Mouse (Mus musculus): ENCODE measurements around the gene Lin52.

The Lin52 gene

DNA sequence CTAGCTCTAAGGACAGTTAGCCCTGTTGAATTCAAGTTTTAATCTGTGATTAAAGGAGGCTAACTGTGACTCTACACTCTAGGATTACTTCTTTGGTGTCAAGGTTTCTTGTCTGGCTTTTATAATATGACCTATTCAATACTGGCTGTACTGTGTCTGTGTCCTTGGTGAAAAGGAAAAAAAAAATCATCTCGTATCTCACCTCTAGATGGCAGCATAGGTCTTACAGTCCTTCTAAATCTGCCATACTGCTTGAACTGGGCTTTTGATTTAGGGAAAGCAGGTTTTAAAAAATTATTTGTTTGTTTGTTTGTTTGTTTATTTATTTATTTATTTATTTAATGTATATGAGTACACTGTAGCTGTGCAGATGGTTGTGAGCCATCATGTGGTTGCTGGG, 17.5 kb downstream of the Lin52 start:
- no peak for DNase-seq (ENCODE audit: low spot score)

DNA sequence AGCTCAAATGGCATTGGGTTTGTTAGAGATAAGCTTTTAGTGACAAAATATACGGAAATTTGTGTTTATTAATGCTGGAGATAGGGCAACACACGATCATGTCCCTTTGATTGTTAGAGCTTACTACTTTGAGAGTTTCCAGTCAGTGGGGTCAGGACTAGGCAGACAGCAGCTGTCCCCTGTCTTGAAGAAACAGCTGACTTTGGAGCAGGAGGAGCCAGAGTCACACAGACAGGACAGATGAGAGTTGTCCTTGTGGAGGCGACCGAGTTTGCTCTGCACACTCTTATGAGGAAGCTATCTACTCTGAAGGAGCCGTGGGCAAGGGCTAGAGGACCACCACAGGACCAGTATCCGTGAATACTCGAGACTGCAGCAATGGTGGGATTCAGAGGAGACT, 27.7 kb downstream of the Lin52 start:
- no peak for DNase-seq (ENCODE audit: low spot score)

GRCm38 (mm10) chr12:84481251-84481650, 30.0 kb downstream of the Lin52 start:
- no peak for DNase-seq (ENCODE audit: low spot score)

- DNase-seq (ENCODE audit: low spot score) = no peak
These were observed 31.8 kb downstream of the Lin52 start for GRCm38 (mm10) chr12:84482778-84483585.

DNA sequence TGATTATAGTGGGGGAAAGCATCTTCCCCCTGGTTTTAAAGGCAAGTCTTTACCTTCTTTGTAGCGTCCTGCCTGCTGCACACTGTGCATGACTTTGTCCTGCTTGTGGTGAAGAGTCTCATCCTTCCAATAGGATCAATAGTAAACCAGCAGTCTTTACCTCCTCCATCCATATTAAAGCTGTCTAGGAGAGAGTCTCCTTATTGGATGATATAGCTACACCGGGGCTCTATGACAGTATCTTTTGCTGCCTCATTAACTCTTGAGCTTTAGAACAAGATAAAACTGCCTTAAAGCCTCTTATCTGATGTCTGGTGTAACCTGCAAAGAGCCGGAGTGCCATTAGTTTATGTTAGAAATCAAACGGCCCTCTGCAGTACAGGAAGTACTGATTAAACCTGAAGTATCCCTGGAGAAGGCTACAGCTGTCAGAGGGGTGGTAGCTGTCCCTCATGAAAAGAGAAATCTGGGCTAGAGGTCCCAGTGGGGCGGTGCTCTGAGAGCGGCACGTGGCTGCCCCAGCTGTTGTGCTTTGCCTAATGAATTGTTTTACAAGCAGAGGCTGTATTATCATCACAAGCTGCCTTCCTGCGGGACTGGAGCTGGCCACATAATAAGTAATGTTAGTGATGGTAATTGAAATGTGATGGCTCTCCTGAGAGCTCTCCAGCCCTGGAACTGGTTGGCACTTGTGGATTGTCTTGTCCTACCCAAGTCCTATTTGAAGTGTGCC, 36.3 kb downstream of the Lin52 start:
- no peak for DNase-seq (ENCODE audit: low spot score)

DNA sequence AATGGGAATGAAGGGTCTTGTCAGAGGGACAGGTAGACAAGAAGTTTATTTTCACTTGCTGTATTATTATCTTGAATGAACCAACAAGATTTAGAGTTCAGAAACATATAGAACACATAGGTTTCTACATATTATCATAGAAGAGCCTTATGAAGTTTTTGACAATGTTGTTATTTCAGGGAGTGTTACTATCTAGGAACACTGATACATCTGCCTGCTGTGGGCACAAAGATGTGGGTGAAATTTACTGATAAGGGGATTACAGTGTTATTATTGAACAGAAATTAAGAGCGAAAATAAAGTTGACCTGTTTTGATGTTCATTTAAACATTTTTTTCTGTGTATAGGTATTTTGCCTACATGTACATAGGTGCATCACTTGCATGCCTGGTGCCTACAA, 45.6 kb downstream of the Lin52 start:
- no peak for DNase-seq (ENCODE audit: low spot score)

DNA sequence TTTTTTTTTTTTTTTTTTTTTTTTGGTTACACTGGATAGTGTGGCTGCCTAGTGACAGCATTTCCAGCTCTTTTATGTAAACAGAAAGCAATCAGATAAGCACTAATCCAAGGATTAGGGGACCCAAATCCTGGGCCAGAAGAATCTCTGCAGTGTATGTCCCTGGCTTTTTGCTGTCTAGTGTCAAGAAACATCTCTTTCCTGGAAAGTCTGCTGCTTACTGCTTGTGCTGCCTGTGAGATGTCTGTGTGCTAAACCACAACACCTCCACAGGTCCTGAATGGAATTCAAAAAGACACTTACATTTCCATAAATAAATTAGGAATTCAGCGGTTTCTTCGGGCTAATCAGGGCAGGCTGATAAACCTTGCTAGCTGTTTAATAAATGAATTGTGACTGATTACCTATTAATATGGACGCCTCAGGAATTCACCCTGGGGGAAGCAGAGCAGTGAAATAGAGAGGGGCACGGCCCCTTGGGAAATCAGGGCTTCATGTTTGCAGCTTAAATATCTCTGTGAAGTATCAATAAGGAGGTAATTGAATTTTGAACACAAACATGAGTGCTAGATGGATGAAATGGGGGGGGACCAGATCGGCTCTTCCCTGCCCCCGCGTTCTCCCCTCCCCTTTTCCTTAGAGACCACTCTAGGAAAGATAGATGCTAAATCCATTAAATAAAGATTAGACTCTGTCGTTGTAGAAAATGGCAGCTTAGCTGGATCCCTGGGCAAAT, 49.5 kb downstream of the Lin52 start:
- no peak for DNase-seq (ENCODE audit: low spot score)

- no peak for DNase-seq (ENCODE audit: low spot score)
These were observed 50.1 kb downstream of the Lin52 start for GRCm38 (mm10) chr12:84501278-84501677.

DNA sequence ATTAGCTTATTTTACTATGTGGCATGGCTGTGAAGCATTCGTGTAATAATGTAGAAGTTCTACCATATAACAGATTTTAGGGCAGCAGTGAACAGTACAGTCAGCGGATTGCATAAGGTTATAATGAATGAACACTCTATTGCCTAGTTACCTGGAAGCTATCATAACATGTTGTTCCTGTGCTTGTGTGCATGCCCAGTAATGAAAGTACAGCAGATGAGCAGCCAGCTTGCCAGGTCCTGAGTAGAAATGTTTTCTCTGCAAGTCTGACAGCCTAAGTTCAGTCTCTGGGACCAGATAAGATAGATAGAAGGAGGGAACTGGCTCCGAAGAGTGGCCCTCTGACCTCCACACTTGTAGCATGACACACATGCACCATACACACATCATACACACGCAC, 55.6 kb downstream of the Lin52 start:
- no peak for DNase-seq (ENCODE audit: low spot score)

DNA sequence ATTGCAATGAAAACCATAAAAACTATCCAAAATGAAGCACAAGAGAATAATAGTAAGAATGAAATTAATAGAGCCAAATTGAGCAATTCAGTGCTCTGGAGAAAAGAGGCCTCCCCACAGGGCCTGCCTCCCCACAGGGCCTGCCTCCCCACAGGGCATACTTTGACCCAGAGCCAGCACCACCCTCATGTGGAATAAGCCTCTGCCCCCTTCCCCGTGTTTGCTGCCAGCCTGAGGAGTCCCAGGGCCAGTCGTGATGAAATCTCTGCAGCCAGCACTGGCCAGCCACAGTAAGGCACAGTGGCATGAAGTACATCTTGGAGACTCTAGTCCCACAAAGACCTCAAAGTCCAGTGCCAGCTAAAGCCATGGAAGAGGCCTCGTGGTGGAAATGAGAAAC, 60.8 kb downstream of the Lin52 start:
- DNase-seq (ENCODE audit: low spot score) = no peak

DNA sequence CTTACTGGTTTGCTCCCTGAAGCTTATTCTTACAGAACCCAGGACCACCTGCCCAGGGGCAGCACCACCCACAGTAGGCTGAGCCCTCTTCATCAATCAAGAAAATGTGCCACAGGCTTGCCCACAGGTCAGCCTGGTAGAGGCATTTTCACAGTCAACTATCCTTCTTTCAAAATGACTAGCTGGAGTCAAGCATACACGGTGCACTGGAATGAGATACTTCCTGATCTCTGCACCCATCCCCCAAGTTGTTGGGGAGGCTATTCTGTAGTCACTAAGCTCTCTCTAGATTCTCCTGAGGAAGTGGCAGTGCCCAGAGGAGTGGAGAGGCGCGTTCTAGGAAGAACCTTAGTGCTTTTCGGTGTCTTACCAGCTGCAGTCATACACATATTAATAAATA, 64.3 kb downstream of the Lin52 start:
- DNase-seq (ENCODE audit: low spot score) = no peak

DNA sequence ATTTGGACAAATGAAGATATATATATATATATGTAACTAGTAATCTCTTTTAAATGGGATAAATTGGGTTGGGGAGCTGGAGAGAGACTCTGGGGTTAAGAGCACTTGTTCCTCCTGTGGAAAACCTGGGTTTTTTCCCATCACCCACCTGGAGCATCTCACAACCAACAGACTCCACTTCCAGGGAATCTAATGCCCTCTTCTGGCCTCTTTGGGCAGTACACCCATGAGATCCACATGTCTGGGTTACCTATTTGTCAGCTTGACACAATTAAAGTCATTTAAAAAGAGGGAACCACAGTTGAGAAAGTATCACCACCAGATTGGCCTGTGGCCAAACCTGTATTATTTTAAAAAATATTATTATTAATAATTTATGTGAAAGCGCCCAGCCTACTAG, 65.4 kb downstream of the Lin52 start:
- no peak for DNase-seq (ENCODE audit: low spot score)

DNA sequence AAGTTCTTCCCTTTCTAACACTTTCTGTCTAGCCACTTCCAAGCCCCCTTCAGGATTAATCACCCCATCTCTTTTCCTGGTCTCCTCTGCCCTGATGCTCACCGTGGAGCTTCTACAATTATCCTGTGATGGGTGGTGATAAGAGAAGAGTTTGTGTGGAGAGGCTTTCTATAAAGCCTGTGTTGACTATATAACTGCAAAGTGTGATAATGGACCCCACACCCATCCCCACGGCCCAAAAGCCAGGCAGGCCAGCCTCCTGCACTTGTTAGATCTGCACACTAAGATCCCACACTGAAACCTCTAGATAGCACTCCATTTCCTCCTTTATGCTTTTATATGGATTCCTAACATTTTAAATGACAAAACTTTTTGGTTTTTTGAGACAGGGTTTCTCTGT, 66.8 kb downstream of the Lin52 start:
- no peak for DNase-seq (ENCODE audit: low spot score)

DNA sequence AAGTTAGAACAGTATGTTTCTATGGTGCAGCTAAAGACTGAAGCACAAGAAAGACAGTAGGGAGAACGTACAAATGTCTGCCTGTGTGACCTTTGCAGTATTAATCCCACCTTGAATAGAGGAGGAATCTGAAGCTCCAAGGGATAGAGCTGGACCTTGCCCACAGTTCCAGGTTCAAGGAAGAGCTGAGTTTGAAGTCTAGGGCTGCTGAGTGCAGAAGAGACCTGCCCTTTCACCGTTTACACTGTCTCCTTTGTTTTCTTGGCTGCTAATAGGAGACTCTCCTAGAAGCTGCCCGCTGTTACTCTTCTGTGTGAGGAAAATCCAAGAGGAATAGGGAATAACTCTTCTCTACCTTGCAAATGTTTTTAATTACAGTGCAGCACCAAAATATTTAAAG, 72.5 kb downstream of the Lin52 start:
- no peak for DNase-seq (ENCODE audit: low spot score)

- DNase-seq (ENCODE audit: low spot score) = no peak
These were observed 73.2 kb downstream of the Lin52 start for GRCm38 (mm10) chr12:84524147-84525050.

DNA sequence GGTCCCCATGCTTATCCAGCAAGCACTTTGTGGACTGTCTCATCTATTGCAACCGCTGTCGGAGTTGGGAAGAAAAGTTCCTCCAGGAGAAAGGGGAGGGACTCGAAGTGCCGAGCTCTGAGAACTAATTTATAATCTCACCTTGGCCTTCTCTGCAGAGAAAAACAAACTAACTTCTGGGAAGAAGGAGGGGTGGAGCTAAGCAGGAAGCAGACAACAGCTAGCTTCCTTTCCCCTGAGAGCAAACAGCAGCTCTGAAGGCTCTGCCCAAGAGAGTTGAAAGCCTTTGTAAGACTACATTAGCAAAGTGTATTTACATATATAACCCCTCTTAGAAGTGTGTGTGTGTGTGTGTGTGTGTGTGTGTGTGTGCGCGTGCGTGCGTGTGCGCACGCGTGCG, 74.2 kb downstream of the Lin52 start:
- no peak for DNase-seq (ENCODE audit: low spot score)

- no peak for DNase-seq (ENCODE audit: low spot score)
These were observed 79.2 kb downstream of the Lin52 start for GRCm38 (mm10) chr12:84530426-84530825.

GRCm38 (mm10) chr12:84531906-84532829, 80.9 kb downstream of the Lin52 start:
- no peak for DNase-seq (ENCODE audit: low spot score)

DNA sequence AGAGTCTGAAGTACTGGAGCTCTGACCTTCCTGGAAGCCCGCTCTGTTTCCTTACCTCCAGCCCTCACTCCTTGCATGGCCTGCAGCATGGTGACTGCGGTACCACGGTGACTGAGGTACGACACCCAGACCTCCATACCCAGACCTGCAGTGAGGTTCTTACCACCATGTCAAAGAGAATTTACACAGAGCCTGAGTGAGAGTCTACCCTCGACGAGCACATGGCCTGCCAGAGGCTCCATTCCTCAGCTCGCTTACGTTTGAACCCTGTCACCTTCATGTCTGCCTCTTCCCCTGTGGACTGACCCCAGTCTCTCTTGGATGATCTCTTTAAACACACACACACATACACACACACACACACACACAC, 81.6 kb downstream of the Lin52 start:
- DNase-seq (ENCODE audit: low spot score) = no peak

- DNase-seq (ENCODE audit: low spot score) = no peak
These were observed 82.7 kb downstream of the Lin52 start for GRCm38 (mm10) chr12:84533706-84534486.
